Mouse (Mus musculus): ENCODE data around the gene Ifnar1. TPM values are rescaled to one million over a fixed set of nuclear protein-coding genes. Genes with fewer than 3 reads are reported as not detected.

Gene Ifnar1
- total RNA-seq, 2 experiments from 2014 or later = 67.0 to 83.7 TPM

DNA sequence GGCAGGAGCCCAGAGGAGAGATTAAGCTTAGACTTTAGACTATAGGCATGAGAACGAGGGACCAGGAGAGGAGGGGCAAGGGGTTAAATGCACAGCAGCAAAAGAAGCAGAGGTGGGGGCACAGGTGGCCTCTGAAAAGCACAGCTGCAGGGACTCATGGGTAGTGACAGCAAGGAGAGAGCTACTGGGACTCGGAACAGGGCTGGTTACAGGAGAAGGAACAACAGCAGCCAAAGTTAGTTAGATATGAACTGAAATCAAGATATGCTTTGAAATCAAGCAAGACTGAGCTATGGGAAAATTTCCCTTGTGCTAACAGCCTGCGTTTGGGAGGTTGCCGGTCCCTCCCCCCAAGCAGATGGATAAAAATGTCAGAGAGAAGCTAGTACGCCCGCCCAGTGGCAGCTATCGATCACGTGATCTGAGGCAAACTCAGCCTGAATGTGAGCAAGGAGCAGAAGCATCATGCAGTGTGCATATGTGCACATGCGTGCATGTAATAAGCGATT is 56.6 kb downstream of the Ifnar1 start:
- DNase-seq = peak; percentile 20 to 35

DNA sequence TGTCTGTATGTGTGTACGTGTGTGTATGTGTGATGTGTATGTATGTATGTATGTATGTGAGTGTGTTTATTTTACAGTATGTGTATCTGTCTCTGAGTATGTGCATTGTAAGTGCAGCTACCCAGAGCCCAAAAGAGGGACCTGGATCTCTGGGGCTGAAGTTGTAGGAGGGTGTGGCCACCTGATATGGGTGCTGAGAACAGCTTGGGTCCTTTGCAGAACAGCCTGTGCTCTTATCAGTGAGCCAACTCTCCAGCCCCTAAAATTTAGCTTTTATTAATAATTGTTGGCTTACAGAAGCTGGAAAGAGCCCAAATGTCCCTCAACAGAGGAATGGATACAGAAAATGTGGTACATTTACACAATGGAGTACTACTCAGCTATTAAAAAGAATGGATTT is 58.6 kb downstream of the Ifnar1 start:
- no peak for DNase-seq

- DNase-seq = peak in 1 of 2 experiments; percentile 24
Measured at GRCm38 (mm10) chr16:91545597-91546281, 60.7 kb downstream of the Ifnar1 start.

DNA sequence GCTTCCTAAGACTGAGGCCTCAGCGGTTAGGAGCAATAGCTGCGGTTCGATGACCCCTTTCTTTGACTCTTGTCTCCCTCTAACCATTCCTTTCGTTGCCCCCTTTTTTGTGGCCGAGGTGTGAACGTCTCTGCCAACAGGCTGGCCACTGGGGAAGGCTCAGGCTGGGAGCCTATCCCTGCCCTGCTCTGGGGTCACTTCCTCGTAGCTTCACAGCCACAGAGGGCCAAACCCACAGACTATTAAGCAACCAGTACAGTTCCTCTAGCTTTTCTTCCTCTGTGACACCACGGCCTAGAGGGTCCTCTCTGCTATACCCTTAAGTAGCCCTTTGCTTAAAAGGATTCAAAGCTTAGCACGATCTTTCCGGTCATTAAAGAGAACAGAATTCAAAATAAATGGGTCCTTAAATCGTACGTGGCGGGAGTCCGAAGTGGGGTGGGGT is 61.4 kb downstream of the Ifnar1 start:
- peak; percentile 28 to 42 for DNase-seq

GRCm38 (mm10) chr16:91546836-91547741 is 62.1 kb downstream of the Ifnar1 start, which contains the start of gene Ifngr2:
TSS of gene Ifngr2 (plus strand) at chr16:91547072.
- DNase-seq = peak; percentile 78 to 88

DNA sequence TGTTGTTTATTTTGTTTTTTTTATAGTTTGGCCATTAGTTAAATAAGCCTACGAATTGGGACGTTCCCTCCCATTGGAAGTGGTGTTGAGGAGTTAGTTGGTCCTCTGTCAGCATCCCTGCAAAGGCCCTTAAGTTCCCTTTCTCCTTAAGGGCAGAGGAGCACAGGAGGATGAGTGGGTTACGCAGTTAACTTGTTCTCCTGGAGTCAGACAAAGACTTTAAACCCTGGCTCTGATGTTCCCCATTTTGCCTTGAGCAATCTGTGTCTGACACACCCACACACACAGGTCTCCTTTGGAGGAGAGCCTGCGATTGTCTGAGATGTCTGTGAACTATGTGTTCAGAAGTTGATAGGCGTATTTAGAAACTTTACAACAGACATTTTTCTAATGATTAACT is 62.9 kb downstream of the Ifnar1 start:
- no peak for DNase-seq

DNA sequence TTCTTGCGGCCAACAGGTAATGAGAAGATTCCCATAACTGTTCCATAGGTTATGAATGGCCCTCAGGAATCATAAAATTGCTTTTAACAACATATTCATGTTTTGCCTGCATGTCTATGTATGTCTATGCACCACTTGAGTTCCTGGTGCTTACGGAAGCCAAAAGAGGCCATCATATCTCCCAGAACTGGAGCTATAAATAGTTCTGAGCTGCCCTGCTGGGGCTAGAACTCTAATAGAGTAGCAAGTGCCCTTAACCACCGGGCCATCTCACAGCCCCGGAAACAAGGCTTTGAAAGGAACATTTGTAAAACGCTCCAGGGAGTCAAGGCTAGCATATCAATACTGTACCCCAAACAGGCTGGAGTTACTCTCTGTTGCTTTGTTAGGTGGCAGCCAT is 63.5 kb downstream of the Ifnar1 start:
- no peak for DNase-seq

DNA sequence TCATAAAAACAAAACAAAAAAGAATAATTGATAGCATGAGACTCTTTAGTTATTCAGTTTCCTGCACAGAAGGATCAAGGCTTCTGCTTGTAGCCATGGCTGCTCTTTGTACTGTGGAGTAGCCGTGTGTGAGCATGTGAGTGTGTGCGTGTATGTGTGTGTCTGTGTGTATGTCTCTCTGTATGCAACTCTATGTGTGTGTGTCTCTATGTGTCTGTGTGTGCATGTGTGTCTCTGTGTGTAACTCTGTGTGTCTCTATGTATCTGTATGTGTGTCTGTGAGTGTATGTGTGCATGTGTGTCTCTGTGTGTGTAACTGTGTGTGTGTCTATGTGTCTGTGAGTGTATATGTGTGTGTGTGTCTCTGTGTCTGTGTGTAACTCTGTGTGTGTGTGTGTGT is 64.0 kb downstream of the Ifnar1 start:
- no peak for DNase-seq

GRCm38 (mm10) chr16:91549616-91550015 is 64.6 kb downstream of the Ifnar1 start:
- DNase-seq = no peak

- no peak for DNase-seq
Measured at GRCm38 (mm10) chr16:91551081-91551524, 66.1 kb downstream of the Ifnar1 start.

DNA sequence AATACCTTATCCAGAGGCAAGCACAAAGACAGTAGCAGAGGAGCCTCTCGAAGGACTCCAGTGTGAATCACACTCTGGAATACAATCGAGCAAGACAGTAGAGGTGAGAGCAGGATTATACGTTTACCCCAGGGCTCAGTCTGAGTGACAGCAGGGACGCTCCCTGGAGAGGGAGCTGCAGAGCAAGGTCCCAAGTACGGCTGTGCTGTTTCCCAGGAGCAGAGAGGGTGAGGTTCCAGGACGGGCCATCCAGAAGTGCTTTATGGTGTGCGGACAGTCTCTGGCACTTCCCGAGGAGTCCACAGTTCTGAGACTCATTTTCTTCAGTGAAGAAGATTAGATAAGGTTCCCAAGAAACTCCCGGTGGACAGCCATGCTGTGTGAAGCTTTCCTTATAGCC is 67.0 kb downstream of the Ifnar1 start:
- DNase-seq = no peak

DNA sequence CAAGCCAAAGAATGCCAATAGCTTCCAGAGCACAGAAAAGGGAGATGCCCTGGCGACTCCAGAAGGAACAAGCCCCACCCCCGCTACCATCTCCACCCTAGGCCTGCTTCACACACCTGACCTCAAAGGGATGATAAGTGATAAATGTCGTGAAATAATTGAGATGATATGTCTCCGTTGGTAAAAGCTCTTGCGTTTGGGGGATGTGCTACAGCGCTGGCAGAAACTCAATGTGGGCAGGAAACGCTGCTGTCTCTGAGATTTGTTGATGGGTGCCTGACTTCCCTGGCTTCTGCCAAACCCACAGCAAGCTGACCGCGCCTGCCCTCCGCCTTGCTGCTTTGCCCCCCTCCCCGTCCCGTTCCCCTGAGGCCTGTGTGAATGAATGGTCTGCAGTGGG is 68.6 kb downstream of the Ifnar1 start:
- peak; percentile 52 to 65 for DNase-seq

GRCm38 (mm10) chr16:91555017-91555605 is 70.1 kb downstream of the Ifnar1 start:
- DNase-seq = peak; percentile 42

GRCm38 (mm10) chr16:91556659-91557058 is 71.6 kb downstream of the Ifnar1 start:
- DNase-seq = no peak

Small RNA genes lying within 50 kb of the gene (microRNA-seq; reads per million reads assigned to microRNA genes)
- gene Mir6367 = not detected

Other genes starting within 250 kb of the Ifnar1 start
- gene Olig1, start 215.5 kb upstream of the Ifnar1 start, total RNA-seq (2021) = under 1 TPM; 0.36 to 0.50 TPM
- gene Ifnar2, start 112.5 kb upstream of the Ifnar1 start, total RNA-seq (2021) = 100 to 1,000 TPM; 101 to 120 TPM
- not detected for gene Gm21970, start 93.5 kb upstream of the Ifnar1 start, total RNA-seq (2021)
- 100 to 1,000 TPM; 202 to 301 TPM for gene Il10rb, start 79.1 kb upstream of the Ifnar1 start, total RNA-seq (2021)
- gene Ifngr2, start 61.8 kb downstream of the Ifnar1 start, total RNA-seq (2021) = 10 to 100 TPM; 31.2 to 38.0 TPM
- 10 to 100 TPM; 54.7 to 60.2 TPM for gene Tmem50b, start 112.6 kb downstream of the Ifnar1 start, total RNA-seq (2021)
- gene Dnajc28, start 133.8 kb downstream of the Ifnar1 start, total RNA-seq (2021) = 10 to 100 TPM in 1 of 2 experiments, 1 to 10 TPM in 1; 8.8 to 15.4 TPM
- 100 to 1,000 TPM; 107 to 120 TPM for gene Gart, start 161.7 kb downstream of the Ifnar1 start, total RNA-seq (2021)
- 100 to 1,000 TPM; 220 to 271 TPM for gene Son, start 162.3 kb downstream of the Ifnar1 start, total RNA-seq (2021)
- gene Donson, start 203.5 kb downstream of the Ifnar1 start, total RNA-seq (2021) = 1 to 10 TPM; 5.3 to 5.4 TPM
- 10 to 100 TPM; 47.5 to 57.9 TPM for gene Cryzl1, start 243.7 kb downstream of the Ifnar1 start, total RNA-seq (2021)
- gene Itsn1, start 244.0 kb downstream of the Ifnar1 start, total RNA-seq (2021) = 10 to 100 TPM; 33.6 to 49.3 TPM

All from adrenal gland, postnatal 36 days (tissue).